Mouse (Mus musculus) brain, adult 2 months (tissue): ENCODE data around the gene Sept9.

Experiments used
- DNase-seq: peaks from one replicate; pipeline ENCODE4 v3.0.0; 2011; ENCODE audit warnings: low read depth, low spot score

The Sept9 gene

DNA sequence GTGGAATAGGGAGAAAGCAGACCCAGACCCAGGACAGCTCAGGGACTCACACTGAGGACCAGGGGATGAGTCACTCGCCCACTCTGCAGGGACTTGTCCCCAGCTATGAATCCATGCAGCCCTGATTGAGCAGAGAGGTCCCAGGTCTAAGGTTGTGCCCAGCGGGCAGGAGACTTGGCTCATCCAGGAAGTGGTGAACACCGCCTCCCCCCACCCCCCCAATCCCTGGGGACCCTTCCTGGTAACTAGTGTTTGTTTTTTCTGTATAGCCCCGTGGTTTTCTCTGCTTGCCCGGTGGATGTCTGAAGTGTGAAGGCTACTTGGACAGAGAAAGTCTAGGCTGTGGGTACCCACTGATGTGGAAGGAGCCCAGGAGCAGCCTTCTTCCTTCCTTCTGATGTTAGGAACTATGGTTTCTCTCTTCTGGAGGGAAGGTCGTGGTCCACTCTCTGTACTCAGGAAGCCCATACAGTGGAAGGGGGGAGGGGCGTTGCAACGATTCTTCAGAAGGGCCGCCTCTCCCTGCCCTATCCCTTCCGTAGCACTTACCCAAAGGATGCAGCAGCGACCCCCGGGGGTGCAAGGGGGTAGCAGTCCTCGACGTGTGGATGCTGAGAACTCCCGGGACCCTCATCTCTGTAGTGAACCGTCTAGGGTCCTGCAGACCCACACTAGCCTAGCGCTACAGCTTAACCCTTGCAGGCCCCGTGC lies 66.0 kb downstream of the Sept9 start:
- DNase-seq: peak; percentile 37

DNA sequence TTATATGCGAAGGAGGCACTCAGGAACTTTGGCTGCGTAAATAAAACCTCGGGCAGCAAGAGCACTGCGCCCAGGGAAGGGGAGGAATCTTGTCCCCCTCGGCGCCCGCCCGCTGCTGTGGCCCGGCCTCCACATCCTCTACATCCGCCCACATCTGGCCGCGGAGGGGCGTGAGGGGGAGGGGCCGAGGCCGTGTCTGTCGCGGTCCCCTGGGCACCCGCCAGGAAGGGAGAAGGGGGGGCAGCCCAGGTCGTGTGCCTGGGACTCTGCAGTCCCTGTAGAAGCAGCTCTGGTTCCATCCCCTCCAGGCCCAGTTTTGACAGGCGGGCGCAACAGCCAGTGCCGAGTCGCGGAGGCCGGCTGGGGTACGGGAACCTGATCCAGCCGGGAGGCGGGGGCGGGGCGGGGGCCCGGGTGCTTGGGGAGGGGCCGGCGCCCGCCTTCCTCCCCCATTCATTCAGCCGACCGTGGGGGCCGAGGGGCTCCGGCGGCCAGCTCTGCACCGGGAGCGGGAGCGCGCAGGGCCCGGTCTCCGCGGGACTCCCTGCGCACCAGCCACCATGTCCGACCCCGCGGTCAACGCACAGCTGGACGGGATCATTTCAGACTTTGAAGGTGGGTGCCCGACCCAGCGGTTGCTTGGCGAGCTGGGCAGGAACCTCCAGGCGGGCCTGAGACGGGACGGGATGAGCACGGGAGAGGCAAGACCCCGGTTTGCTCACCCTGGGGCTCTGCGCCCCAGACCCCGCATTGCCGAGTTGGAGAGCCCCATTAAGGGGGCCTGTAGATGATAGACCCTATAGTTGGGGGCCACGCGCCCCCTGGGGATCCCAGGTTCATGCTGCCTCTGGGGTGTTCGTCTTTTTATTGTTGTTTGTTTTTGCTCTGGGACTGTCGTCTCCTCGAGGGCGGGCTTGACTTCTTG lies 66.8 kb downstream of the Sept9 start:
- DNase-seq: peak; percentile 58

DNA sequence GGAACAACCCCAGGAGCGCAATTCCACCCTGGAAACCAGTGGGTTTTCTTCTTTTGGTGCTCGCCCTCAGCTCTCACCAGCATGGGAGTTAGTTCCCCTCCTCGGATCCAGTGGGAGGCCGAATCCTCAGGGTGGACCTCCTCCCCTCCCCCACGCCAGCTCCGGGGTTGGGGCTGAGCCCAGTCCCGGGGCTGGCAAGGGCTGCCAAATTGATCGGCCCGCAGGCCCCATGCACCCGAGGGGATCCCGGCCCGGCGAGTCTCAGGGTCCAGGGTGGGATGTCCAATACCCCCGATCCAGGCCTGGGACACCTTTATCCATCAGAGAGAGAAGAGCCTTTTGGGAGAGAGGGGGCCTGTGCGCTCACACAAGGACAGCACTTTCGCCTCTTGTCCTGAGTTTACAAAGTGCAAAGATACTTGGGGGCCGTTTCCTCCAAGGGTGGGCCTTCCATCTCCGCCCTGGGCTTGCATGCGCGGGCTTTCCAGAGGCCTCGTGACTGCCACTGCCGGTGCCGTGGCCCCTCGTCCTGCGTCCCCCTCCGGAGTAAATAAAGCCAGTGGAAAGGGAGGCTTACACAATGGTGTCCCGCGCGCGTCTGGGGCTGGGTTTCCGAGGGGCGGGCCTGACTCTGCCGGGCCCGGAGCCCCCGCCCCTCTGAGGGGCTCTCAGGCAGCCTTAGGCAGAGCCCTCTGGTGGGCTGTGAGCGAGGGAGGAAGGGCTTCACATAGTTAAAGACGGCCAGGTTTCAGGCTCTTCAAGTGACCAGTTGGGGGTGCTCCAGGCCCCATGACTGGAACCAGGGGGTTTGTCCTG lies 67.7 kb downstream of the Sept9 start:
- DNase-seq: no peak

DNA sequence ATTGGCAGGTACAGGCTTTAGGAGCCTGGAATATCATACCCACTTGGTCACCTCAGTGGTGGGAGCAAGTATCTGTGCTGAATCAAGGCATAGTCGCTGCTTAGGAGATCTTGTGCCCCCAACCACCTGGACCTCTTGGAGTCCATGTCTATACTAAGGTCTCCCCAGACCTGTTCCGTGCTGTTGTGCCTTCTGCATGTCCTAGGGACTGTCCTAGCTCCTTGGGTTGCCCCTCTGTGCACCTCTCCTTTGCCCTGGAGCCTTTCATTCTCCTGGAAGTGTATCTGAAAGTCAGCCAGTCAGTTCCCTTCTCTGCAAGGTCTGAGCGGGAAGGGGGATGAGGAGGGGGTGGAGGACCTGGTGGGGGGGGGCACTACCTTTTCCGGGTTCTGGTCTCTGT lies 68.4 kb downstream of the Sept9 start:
- no peak for DNase-seq

DNA sequence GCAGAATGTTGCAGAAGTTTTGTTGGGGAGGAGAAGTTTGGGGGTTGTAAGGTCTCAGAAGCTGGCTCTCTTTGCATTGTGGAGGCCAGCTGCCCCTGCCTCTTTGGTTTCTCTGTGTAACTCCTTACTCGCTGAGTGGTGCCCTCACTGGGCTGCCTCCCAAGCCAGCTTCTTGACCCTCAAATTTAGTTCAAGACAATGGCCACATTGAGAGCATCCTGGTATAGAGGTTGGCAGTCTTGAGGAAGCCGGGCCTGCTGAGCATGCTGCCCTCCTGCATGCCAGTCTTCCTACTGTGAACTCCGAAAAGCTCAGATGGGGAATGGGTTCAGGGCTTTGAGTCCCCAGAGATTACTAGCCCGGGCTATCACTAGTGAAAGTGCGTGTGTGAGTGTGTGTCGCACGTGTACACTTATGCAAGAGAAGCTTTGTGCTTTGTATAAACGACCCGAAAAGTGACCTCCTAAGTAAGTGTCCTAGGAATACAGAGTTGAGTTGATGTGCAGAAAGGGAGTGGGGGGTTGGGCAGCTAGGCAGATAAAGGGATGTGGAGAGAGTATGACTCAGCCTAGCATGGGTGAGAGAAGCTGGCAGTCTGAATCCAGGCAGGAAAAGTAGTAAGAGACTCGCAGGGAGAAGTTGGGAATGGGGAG lies 69.0 kb downstream of the Sept9 start:
- DNase-seq: peak; percentile 78

DNA sequence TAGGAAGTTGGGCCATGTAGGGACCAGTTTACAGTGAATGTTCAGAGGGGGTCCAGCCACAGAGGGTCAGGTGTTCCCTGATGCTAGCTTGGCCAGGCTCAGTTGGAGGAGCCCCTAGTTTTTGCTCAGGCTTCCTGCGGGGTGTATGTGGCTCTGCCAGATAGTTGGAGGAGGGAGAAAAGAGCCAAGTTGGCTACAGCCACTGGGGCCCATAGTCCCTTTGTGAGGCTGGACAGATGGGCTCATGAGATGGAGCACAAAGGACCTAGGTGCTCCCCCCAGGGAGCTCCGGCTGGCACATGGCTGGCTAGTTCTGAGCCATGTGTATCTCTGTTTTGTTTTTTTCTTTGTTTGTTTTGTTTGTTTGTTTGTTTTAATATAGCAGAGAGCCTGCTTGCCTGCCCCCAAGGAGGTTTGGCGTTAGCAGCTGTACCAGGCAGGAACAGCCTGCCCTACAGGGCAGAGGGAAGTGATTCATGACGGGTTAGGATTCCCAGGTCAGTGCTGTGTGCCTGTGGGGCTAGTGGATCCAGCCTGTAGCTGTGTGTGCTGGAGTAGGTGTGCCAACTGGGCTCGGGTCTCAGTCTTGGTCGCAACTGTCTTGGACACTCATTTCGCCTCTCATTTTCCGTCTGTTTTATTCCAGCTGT lies 69.7 kb downstream of the Sept9 start:
- no peak for DNase-seq

DNA sequence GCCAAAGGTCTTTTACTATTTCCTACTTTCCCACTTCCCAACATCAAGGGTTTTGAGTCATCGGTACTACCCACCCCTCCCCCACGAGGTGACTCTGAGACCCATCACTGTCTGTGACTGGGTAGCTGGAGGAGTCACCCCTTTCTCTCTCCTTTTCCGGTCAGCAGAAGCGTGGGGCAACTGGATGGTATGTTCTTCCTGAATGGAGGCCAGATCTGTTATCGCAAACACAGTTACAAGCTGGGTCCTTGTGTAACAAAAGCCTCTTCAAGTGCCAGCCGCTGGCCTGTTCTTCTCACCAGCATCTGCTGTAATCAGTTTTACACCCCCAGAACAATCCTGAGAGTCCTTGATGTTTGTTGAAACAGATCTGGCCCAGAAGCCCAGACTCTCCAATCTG lies 70.5 kb downstream of the Sept9 start:
- DNase-seq: no peak

DNA sequence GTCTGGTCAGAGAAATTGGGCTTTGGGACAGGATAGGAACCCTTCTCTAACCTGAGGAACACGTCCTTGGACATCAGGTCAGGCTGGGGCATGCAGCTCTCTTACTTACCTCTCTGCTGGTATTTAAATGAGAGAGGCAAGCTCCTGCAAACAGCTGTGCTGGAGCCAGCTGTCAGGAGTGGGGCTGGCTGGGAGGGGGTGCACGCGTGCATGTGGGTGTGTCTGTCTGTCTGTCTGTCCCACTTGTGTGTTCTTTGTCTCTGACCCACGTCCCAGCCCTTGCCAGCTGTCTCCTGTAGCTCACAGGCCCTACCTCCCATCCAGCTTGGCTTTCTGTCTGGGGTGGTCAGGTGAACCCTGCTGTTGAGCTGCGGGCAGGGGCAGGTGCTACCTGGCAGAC lies 75.5 kb downstream of the Sept9 start:
- no peak for DNase-seq

DNA sequence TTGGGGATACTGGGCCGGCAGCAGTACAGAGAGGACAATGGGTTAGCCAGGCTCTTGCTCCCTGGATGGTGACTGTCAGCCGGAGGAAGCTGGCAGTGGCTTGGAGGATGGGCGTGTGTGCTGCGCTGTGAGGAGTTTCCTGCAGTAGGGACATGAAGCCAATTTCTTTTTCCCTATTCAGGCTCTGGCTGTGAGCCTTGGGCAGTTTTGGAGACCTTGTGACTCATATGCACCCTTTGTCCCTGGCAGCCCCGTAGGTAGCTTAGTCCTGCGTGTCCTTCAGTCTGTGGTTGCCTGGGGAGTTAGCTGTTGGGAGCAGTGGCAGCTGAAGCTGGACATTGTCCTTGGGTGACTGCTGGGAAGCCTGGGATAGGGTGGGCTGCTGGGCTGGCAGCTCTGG lies 76.5 kb downstream of the Sept9 start:
- DNase-seq: peak; percentile 44

DNA sequence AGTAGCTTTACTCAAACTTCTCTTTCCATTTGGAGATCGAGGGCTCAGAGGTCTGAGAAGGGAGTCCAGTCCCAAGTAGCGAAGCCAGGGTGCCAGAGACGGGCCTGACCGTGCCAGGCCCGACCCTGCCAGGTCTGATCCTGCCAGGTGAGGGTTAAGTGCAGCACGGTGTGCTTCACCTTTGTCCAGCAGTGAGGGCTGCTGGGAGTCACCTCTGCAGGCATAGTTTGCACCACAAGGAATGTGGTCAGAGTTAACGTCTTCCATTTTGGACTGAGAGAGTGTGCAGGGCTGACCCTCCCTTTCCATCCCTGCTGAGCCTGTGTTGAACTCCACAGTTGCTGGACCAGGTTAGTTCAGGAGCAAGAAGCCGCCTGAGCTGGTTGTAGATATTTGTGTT lies 77.5 kb downstream of the Sept9 start:
- no peak for DNase-seq

DNA sequence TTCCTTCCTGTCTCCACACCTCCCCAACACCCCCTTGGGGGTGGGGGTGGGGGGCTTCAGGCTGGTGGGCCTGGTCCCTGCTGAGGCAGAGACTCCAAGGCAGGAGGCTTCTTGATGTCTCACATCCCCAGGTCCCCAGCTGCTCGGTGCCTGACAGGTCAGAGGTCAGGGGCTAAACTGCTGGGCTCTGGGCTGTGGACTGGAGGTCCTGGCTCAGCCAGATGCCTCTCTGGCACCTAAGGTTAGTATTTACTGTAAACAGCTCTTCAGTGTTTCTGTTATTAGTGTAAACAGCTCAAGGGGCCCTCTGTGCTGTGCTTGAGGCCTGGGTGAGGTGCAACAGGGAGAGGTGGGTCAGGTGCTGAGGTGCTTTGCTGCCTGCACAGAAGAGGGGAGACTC lies 78.7 kb downstream of the Sept9 start:
- DNase-seq: no peak

DNA sequence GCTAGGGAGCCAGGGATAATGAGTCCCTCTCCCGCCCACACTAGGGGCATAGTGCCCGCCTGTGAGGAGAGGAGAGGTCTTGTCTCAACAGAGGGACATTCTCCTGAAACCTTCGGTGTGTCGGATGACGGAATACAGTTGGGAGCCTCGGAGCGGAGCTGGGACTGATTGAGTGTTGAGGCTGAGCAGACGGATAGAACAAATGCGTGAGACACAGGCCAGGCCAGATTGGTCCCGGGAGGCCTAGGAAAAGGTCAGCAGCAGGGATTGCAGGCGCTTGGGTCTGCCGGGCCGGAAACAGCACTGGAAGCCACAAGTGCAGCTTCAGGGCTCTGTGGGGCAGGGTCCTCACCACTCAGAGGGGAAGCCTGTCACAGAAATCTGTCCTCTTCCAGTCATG lies 79.1 kb downstream of the Sept9 start:
- DNase-seq: no peak

DNA sequence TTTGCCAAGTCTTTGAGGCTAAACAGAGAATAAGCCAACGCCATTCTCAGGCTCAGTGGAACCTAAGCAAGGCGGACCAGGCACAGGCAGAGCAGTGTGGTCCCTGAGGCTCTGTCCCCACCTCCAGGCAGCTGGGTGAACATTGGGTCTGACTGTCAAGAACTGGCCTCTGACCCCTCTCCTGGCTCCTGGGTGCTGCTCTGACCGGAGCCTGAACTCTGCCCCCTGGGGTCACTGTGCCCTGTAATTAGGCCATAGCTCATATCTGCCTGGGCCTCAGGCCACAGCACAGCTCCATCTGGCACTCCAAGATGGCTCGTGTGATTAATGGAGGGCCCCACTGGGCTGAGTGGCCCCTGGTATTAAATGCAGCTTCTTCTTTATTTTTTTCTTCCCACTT lies 80.5 kb downstream of the Sept9 start:
- no peak for DNase-seq

DNA sequence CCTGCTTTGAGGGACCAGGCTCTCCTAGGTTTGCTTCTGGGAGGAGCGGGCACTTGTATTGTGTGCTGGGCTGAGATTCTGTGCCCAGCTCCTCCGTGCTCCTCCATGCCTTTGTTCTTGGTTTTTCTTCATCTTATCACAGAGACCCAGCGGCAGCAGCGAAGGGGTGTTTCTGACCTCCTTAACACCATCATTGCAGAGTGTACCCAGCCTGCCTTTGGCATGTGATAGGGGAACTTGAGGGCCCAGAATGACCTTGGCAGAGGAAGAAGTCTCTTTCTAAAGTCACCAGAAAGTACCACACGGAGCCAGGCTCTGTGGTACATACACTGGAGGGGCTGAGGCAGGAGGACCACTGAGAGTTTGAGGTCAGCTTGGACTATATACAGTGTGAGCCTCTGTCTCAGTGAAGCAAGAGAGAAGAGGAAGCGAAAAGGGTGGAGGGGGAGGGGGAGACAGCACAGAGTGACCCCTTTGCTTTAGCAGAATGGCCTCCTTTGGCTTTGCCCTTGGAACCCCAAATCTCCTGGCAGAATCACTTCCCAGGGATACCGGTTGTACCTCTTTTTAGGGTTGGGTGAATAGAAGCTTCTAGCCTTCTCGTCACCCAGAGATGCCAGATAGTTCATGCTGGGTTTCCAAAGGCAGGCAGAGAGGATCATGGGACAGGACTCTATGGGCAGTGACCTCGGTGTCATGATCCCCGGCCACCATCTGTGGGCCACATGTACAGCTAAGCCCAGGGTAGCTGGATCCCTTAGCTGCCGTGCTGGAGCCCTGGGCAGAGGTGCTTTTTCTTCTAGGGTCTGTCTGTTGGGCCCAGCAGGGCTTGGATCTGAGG lies 83.8 kb downstream of the Sept9 start:
- no peak for DNase-seq

DNA sequence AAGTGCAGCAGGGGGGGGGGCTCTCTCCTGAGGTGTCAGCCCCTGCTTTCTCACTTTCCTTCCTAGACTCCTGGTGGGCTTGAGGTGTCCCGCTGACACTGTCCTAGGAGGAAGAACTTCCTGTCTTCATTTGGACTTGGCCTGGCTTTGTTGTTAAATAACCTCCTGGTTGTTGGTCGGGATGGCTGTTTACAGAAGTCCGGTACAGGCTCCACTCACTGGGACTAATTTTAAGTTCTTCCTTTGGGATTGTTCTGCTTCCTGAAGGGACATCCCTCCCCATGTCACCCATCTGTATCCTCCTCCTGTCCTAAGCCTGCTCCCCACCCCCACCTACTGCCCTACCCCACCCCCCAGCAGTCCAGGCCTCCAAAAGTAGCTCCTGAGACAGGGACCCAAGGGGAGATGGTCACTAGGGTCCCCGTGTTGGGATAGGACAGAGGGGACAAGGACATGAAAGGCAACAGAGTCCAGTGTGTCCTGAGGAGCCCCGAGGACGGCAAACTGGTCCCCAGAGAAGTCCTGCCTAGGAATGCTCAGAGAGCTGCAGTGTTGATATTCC lies 84.5 kb downstream of the Sept9 start:
- no peak for DNase-seq

DNA sequence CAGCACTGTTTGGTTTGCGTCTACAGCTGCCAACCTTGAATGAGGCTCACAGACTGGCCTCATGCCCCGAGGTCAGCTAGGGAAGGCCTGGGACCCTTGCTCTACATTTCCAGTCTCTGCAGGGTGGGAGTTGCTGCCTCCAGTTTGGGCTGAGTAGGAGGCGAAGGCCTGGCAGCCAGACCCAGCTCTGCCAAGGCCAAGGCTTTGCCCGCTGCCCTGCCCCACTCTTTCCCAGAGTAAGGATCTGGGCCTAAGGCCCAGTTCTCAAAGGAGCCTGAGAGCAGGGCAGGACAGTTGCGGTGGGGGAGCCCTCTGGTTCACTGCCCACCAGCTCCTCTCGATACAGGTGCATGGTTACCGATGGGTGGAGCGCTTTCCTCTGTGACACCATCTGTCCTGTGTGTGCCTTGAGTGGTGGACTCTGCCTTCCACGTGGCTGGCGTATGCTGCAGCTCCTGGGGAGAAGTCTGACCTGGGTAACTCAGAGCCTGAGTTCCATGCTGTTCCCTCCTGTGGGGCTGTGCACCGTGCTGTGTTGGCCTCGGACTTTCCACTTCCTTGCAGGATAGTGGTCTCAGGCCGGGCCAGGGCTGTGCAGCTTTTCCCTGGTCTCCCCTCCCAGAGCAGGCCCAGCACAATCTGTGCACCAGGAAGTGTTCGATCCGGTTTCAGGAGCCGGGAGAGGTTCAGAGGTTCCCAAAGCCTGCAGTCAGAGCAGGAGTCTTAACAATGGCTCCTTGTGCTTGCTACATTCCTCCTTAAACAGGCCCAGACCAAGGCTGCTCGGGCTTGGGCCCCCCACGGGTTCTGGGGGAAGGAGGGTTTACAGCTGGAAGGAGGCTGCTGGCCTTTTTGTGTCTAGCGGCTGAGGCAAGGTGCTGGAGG lies 85.5 kb downstream of the Sept9 start:
- DNase-seq: no peak

DNA sequence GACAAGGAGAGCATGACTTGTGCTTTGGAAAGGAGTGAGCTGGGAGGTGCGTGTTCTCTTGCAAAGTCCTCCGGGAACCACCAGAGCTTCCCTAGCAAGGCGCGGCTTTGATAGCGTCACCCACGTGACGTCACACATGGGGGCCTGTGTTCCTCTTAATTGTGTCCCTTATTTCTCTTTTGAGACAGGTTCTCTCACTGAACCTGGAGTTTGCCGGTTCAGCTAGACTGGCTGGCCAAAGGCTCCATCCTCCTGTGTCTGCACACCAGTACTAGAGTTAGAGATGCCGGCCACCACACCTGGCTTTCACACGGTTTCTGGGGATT lies 86.1 kb downstream of the Sept9 start:
- DNase-seq: no peak

DNA sequence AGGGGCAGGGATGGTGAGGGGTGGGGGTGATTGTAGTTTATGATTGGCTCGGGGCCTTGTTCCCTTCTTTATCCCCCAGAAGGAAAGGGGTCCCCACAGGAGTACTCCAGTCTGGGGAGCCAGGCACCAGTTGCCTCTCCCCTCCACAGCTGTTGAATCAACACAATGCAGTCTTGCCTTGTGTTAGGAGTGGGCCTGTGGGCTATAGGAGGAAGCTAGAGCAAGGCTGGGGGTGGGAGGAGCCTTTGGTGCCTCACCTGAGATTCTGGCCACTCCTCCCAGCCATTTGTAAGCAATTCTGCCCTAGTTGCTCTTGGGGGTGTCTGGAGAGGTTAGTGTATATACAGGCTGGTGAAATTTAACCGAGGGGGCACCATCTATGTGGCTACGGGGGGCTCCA lies 88.3 kb downstream of the Sept9 start:
- DNase-seq: no peak

DNA sequence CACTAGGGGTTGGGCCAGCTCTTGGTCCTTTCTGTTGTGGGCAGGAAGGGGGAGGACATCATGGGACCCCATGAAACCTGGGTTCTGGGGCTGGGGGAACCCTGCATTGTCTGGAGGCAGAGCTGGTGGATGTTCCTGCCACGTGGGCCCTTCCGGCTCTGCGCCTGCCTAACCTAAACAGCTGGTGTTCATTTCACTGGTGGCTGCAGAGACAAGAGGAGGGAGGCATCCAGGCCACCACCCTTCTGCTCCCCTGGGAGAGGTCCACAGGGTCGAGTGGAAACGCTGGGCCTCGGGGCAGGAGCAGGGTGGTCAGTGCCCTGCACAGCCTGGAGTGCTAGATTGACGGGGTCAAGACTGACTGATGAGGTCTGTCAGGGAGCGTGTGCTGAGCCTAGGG lies 89.3 kb downstream of the Sept9 start:
- DNase-seq: no peak
